ENCODE assay signal across 27 mouse cellular contexts in the genomic region with DNA sequence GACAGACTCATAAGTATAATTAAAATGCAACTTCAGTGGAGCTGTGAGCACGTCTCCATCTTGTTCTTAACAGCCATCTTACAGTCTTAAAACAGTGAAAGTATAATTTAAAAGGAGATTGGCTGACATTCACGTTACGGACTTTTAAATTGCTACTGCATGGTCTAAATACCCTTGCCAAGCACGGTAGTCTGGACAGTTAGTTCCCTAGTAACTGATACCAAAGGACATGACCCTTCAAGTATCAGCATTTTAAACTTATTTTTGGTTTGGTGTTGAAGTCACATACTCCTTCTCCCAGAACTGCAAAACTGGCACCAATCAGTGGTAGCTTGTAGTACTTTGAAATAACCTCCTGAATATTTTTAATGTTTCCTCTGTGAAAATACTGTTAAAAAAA.
"Had no signal": no experiment of that assay in that cellular context is flagged by ENCODE, and none has a peak within 500 bp of the region (broad histone marks: within the 10 kb centered on the region; RNA-seq: fewer than 3 reads in every experiment).

No protein-coding gene starts in this region.

- H3K4me3 ChIP-seq: embryonic facial prominence, embryonic 10.5 days; embryonic facial prominence, embryonic 12.5 days; embryonic facial prominence, embryonic 13.5 days; embryonic facial prominence, embryonic 15.5 days; erythroblast, embryonic 14.5 days; forebrain, embryonic 10.5 days; forebrain, embryonic 12.5 days; forebrain, embryonic 13.5 days; forebrain, embryonic 15.5 days; gastrocnemius, adult 2 months; heart, adult 2 months had no signal

- H3K27me3 ChIP-seq: embryonic facial prominence, embryonic 12.5 days; embryonic facial prominence, embryonic 13.5 days; embryonic facial prominence, embryonic 15.5 days; forebrain, embryonic 12.5 days; forebrain, embryonic 13.5 days; forebrain, embryonic 15.5 days had no signal

- H3K4me1 ChIP-seq: embryonic facial prominence, embryonic 15.5 days had no signal

- H3K36me3 ChIP-seq: embryonic facial prominence, embryonic 10.5 days; embryonic facial prominence, embryonic 12.5 days; embryonic facial prominence, embryonic 13.5 days; embryonic facial prominence, embryonic 15.5 days; forebrain, embryonic 10.5 days; forebrain, embryonic 12.5 days; forebrain, embryonic 15.5 days had no signal

- H3K4me2 ChIP-seq: embryonic facial prominence, embryonic 12.5 days; embryonic facial prominence, embryonic 13.5 days; embryonic facial prominence, embryonic 15.5 days; forebrain, embryonic 12.5 days; forebrain, embryonic 13.5 days; forebrain, embryonic 15.5 days had no signal

- H3K27ac ChIP-seq: embryonic facial prominence, embryonic 10.5 days; embryonic facial prominence, embryonic 12.5 days; embryonic facial prominence, embryonic 13.5 days; embryonic facial prominence, embryonic 15.5 days; forebrain, embryonic 10.5 days; forebrain, embryonic 12.5 days; forebrain, embryonic 13.5 days; forebrain, embryonic 15.5 days; gastrocnemius, adult 2 months; heart, adult 2 months had no signal

- ATAC-seq: forebrain, embryonic 13.5 days; forebrain, embryonic 14.5 days; forebrain, embryonic 15.5 days; forebrain, embryonic 16.5 days; forebrain, postnatal 0 days had no signal

- H3K9me3 ChIP-seq: embryonic facial prominence, embryonic 10.5 days; embryonic facial prominence, embryonic 12.5 days; embryonic facial prominence, embryonic 13.5 days; embryonic facial prominence, embryonic 15.5 days; forebrain, embryonic 10.5 days; forebrain, embryonic 12.5 days; forebrain, embryonic 13.5 days; forebrain, embryonic 15.5 days had no signal

- H3K9ac ChIP-seq: embryonic facial prominence, embryonic 12.5 days; embryonic facial prominence, embryonic 13.5 days; embryonic facial prominence, embryonic 15.5 days; forebrain, embryonic 12.5 days; forebrain, embryonic 13.5 days; forebrain, embryonic 15.5 days; forebrain, postnatal 0 days had no signal

- DNase-seq: cerebellum, adult 2 months; cerebellum, adult 8-10 months; cerebellum, adult 9-10 months; cerebellum, adult 9-11 months; cerebellum, postnatal 10 days; cerebellum, postnatal 14 days; cerebellum, postnatal 25 days; cerebellum, postnatal 36 days; embryo, embryonic 11 days; forebrain, postnatal 0 days; gastrocnemius, adult 2 months; gastrocnemius, postnatal 10 days; gastrocnemius, postnatal 14 days; gastrocnemius, postnatal 25 days; gastrocnemius, postnatal 36 days; heart, adult 2 months had no signal
